Mouse (Mus musculus) mature B cell (primary cell): ENCODE data around the gene Zfp341.

Source experiments
- in situ Hi-C: fragments of 300-500 bp; cut with MboI; formaldehyde crosslinking; loops from 2 replicates; pipeline ENCODE4 v1.14.3; 2019

Zfp341 gene

DNA sequence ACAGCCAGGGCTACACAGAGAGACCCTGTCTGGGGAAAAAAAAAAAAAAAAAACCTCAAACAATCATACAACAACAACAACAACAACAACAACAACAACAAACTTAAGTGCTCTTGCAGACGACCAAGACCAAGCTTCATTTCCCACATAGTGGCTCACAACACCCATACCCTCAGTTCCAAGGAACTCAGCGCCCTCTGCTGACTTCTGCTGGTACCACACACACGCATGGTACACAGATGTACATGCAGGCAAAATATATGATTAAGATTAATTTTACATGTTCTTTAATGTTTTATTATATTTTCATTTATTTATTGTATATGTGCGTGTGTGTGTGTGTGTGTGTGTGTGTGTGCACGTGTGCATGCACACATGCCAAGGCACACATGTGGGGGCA is 26.7 kb upstream of the Zfp341 start:
- in situ Hi-C loops = no loop called here

DNA sequence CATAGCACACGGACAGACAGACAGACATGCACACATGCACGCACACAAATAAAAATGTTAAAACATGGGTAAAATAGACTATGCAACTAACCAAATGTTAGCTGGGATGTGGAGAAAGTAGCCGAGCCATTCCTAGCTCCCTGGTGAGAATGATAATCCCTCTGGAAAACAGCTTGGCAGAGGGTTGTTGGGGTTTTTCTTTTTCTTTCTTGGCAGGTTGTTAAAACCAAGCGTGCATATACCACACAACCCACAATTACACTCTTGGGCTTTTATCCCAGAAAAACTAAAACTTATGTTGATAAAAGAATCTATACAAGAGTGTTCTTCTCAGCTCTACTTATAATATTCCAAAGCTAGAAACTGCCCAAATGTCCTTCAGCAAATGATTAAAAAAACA is 24.0 kb upstream of the Zfp341 start:
- in situ Hi-C loops = no loop called here

DNA sequence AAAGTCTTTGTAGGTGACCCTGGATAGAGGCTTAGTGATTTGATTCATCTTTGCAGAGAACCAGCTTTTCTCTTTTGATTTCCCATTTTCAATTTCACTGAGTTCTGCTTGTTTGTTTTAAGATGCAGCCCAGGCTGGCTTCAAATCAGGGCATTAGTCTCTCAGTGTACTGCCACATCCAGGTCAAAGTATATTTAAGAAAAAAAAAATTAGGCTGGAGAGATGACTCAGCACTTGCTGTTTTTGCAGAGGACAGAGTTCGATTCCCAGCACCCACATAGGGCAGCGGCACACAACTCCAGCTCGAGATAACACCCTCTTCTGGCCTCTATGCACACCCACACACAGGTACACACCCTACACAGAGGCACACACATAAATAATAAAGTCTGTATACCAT is 21.9 kb upstream of the Zfp341 start:
- in situ Hi-C loops = no loop called here

DNA sequence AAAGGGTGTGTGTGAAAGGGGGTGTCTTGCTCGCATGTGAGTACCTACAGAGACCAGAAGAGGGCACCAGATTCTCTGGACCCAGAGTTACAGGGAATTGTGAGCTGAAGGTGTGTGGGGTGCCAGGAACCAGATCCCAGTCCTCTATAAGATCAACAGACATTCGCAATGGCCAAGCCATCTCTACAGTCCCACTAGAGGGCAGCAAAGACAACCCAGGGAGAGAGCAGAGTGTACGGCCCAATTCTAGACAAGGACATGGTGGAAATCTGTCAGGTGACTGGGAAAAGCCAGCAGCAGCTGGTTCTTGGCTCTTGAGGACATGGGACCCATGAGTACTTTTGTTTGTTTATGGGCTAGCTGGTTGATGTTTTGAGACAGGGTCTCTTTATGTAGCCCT is 20.1 kb upstream of the Zfp341 start:
- in situ Hi-C loops = no loop called here

DNA sequence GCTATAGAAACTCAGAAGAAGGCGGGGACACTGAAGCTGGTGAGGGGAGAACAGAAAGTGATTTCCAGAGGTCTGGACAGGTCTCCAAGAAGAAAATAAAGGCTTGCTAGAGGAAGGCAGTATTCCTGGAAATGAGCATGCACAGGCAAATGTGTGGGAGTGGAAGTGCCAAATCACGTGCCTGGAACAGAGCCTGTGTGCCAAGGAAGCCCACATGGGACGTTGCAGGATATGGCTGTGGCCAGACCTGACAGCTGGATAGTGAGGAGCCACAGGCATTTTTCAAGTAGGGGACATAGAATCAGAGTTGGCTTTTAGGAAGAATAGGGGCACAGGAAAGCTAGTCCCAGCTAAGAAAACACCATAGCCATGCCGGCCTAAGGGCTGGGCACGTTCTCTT is 17.3 kb upstream of the Zfp341 start:
- in situ Hi-C loops = no loop called here

DNA sequence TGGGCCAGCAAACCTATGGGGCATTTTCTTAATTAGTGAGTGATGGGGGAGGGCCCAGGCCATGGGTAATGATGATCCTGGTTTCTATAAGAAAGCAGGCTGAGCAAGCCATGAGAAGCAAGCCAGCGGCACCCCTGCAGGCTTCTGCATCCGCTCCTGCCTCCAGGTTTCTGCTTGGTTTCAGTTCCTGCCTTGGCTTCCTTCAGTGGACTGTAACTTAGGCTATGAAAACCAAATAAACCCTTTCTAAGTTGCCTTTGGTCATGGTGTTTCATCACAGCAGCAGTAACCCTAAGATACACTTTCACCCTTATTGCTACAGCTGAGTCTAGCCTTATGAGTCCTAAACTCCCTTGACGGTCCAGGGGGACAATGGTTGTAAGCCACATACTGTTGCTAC is 15.7 kb upstream of the Zfp341 start:
- in situ Hi-C loops = no loop called here

DNA sequence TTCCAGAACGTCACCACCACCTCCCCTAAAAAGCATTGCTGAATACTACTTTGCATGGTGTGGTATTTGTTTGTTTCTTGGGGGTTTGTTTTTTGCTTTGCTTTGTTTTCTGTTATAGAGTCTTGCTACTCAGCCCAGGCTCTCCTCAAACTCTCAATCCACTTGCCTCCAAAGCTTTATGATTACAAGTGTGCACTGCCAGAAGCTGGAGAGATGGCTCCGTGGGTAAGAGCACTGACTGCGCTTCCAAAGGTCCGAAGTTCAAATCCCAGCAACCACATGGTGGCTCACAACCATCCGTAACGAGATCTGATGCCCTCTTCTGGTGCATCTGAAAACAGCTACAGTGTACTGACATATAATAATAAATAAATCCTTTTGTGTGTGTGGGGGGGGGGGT is 12.5 kb upstream of the Zfp341 start:
- in situ Hi-C loops = no loop called here

DNA sequence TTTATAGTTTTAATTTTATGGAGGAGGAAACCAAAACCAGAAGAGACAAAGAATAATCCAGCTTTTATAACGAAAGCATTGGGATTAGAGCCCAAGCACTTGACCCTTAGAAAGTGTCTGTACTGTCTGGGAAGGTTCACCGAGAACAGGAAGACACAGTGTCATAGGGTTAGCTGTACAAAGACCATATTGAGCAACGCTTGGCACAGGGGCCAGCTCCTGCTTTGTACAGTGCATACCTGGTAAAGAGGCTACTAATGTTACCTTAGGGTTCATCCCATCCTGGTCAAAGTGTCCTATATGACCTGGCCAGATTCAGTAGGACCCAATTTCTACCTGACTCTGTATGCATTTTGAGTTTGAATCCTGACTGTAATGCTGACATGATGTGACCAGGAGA is 11.8 kb upstream of the Zfp341 start:
- in situ Hi-C loops = no loop called here

DNA sequence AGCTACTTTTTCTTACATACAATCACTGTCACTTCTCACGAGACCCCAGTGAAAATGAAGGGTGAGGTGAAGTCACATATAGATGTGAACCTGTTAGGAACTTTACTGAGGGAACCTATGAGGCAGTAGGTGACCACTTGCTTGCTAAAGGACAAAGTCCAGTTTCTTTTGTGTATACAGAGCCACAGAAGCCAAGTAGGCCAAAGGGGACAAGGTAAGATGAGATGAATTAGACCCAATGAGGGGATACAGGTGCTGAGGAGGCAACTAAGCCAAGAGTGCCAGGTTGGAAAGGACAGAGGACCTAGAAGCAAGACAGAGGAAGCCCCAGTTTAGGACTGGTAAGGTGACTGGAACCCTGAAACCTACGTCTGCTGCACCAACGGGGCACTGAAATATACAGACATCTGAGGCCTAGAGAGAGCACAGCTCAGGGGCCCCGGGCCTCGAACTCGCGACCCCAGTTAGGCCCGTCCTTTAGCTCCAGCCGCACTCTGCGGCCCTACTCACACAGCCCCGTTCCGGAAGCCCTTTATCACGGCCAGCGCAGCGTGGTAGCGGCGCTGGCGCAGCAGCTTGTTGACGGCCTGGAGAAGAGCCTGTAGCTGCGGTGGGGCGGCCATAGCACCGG is 10.0 kb upstream of the Zfp341 start:
- in situ Hi-C loops = no loop called here

DNA sequence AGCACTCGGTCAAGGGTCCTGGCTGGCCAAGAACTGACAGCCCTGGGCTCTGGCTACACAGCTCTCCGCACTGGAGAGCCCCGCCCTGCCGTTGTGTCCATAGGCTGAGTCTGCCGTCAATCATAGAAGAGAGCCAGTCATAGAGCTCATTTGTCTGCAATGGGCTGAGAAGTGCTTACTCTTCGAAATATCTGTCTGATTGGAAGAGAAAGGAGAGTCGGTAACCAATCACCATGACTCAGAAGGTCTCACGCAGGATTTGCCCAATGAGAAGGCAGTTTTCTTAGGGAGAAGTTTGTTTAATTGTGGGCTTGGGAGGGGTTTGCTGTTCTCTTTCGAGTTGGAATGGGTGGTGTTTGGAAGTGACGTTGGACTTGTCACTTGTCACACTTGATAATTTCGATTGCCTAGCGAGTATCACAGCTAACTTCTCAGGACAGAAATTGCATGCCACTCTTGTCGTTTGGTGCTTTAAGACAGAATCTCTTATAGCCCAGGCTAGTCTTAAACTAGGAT is 9.4 kb upstream of the Zfp341 start, which contains the start of gene Pxmp4:
Gene Pxmp4 (minus strand): TSS at position 71 of the 516 bp plus-strand sequence.
- in situ Hi-C loops = no loop called here

DNA sequence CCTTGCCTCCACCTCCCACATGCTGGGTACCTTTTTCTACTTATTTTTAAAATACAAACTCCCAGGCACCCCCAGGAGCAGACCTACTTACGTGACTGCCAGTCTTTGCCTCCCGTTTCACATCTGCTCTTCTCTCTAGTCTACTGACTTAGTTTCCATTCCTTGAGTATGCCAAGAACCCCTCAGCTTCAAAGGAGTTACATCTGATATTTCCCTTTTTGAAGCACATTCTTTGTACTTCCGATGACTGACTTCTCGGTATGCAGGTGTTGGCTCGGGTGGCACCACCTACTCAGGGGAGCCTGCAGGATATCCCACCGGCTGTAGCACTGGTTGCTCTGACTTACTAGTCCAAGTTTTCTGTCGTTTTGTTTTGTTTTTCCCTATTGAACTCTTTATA is 8.9 kb upstream of the Zfp341 start:
- in situ Hi-C loops = no loop called here

DNA sequence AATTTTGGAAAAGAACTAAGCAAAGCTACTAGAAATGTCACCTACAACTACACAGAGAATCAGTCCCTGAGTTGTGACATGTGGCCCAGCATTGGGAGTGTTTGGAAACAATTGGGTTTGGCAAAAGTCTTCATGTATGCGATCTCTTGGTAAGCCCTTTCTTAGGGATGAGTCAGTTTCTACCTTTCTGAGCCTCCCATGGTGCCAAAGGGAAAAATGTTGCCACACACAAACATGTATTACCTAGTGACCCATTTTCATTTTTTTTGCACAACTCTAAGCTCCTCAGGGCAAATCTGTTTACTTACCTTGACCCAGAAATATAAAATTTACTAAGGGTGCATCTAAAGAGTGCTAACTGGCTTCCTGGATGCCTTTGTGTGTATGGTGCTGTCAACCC is 6.1 kb upstream of the Zfp341 start:
- in situ Hi-C loops = no loop called here

DNA sequence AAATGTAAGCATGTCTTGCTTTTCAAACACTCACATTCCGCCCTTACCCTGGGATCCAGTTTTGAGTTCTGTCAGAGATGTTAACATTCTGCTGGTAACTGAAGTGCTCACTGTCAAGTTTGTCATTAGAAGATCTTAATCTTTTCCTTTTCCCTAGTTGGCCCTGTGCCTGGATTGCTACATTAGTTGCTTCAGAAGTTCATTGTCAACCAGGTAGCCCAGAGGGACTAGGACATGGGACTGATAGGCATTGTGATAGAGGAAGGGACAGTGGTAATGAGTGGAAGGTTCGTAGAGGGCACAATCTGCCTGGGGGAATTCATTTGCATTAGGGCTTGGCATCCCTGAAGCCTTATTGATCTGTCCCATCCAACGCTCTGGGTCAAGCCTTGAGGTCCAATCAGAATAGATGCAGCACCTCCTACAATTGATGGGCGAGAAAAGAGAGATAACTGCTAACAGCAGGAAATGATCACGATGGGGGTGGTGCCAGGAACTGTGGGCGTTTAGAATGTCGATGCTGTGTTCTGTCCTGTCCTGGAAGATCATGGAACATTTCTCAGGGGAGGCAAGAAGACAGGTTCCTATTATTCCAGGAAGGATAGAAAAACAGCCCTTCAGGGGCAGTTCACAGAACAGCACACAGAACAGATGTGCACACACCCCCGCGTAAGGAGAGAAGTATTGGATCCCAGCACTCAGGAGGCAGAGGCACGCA is 3.9 kb upstream of the Zfp341 start:
- in situ Hi-C loops = no loop called here

DNA sequence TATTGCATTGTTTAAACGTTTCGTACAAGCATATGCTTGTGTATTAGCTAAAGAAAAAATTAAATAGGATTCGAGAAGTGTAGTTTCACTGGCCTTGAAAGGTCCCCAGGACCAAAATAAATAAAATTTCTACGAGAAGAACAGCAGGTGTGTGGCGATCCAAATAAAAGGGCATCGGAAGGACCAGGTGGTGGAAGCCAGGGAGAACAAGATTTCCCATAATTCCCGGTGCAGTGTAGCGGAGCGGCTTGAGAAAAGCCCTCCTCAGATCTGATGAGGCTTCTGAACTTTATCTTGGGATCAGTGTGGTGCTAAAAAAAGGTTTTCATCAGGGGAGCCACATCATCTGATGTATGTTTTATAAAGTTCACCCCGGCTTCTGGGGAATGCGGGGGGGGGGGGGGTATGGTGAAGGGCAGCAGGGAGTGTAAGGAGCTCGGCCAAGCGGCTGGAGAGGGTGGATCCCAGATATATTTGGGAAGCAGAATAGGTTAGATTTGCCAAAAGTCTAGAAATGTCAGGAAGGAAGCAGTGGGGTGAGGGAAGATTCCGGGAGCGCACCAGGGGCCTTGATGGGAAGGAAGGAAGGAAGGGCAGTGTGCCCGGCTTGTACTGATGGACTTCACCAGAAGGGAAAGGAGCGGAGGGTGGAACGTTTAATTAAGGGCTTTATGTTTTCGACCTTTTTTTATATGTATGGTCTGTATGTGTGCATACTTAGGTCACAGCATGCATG is 1.9 kb downstream of the Zfp341 start:
- in situ Hi-C loops = no loop called here

DNA sequence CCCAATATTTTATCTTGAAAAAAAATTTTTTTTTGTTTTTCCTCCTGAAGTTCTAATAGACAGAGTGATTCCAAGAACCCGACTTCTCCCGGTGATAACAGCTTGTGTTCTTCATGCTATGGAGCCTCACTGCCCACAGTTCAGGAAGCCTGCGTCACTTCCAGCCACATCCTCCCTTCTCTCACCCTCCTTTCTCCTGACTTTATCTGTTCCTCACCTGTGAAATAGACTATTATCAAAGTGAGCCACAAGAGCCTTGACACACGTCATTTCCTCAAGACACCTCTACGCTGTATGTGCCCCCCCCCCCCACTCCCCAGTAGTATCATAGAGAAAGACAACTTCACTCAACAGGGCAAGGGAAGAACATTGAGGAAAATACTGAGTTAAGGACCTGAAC is 2.6 kb downstream of the Zfp341 start:
- in situ Hi-C loops = no loop called here

DNA sequence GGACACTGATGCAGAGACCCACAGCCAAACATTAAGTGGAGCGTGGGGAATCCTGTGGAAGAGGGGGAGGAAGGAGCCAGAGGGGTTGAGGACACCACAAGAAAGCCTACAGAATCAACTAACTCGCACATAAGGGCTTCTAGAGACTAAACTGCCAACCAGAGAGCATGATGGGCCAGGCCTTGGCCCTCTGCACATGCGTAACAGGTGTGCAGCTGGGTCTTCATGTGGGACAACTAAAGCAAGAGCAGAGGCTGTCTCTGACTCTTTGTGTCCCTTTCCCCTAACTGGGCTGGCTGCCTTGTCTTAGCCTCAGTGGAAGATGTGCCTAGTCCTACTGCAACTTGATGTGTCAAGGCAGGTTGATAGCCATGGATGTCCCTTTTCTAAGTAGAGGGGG is 4.0 kb downstream of the Zfp341 start:
- in situ Hi-C loops = no loop called here

DNA sequence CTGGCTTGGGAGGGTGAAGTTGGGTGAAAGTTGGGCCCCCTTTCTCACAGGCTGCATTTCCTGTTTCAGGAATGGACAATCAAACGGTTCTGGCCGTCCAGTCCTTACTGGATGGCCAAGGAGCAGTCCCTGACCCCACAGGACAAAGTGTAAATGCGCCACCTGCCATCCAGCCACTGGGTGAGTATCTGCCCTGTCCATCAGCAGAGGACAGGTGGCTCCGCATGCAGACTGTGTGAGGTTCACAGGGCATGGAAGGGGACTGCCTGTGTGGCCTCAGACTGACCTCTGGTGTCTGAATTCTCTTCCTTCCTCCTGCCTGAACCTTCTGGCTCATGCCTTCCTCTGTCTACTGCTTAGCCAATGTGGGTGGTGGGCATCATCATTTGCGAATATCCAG is 8.6 kb downstream of the Zfp341 start:
- in situ Hi-C loops = no loop called here

DNA sequence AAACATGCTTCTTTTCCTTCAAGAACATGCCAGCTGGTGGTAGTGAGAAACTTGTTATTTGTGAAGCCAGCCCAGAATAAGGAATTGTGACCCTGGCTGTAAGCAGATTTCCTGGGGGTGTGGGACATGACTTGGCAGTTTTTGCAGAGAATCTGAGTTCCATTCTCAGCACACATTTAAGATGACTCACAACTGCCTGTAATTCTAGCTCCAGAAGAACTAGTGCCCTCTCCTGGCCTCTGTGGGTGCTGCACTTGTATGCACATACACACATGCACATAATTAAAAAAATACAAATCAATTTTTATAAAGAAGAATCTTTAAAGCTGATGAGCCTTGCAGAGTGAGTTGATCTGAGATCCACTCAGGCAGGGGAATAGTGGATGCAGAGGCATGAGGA is 11.0 kb downstream of the Zfp341 start:
- in situ Hi-C loops = no loop called here

DNA sequence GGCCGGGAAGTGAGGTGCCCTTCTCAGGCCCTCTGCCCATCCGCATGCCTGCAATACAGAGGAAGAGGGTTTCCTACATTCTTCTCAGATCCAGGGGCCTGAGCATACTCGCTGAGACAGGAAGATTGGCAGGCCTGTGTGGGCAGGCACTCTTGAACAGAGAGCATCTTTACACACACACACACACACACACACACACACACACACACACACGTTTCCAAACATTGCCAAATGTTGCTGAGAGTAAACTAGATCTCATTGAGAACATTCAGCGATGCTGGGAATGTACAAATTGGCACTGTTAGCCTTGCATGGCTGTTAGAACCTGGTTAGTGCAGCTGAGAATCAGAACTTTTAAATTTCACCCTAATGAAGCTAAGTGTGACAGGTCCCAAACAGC is 17.4 kb downstream of the Zfp341 start:
- in situ Hi-C loops = no loop called here

DNA sequence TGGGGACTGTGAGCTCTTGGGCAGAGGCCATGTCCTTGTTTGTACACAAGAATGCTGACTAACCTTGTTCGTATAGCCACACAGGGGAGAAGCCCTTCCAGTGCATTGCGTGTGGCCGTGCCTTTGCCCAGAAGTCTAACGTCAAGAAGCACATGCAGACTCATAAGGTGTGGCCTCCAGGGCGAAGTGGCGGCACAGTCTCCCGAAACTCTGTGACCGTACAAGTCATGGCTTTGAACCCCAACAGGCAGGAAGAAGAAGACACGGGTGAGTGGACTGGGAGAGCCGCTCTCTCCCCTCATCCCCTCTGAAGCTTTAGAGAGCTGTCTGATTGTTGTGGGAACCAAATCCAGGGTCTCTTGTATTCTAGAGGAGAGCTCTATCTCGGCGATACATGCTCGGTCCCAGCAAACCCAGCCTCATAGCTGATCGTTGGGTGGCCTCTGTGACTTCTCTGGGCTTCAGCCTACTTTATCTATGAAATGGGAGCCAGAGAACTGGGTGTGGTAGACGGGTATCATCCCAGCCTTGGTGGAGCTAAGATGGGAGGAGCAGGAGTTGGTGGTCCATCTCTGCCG is 19.2 kb downstream of the Zfp341 start:
- in situ Hi-C loops = no loop called here

DNA sequence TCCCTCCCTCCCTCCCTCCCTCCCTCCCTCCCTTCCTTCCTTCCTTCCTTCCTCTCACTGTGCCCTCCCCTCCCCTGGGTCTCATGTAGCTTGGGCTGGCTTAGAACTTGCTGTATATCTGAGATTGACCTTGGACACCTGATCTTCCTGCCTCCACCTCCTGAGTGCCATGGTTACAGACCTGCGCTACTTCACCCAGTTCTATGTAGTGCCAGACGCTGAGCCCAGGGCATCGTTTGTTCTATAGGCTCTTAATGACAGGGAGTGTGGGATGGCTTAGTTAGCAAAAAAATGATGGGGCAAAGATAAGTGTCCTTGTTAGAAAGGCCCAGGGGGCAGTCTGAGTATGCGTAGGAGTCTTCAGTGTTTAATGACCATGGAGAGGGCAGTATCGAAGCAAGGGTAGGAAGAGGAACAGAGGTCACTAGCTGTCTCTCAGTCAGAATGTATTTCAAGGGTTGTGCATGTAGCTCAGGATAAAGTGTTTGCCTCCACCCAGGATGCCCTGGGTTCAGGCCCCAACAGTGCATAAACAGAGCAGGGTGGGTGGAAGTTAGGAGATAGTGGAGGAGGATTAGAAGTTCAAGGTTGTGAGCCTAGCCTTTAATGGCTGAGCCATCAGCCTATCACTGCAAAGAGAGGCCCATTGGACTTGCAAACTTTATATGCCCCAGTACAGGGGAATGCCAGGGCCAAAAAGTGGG is 20.1 kb downstream of the Zfp341 start:
- in situ Hi-C loops = no loop called here
